ENCODE assay signal across 25 mouse cellular contexts in genomic region chr14:118440155-118440554, GRCm38 (mm10).
"Had no signal": no experiment of that assay in that cellular context is flagged by ENCODE, and none has a peak within 500 bp of the region (broad histone marks: within the 10 kb centered on the region; RNA-seq: fewer than 3 reads in every experiment).

No protein-coding gene starts in this region.

- DNase-seq: cerebellum, adult 9-11 months; cerebellum, postnatal 10 days; cerebellum, postnatal 14 days; cerebellum, postnatal 25 days; cerebellum, postnatal 36 days; embryo, embryonic 11 days; forebrain, postnatal 0 days; gastrocnemius, adult 2 months; gastrocnemius, postnatal 10 days; gastrocnemius, postnatal 14 days; gastrocnemius, postnatal 25 days; gastrocnemius, postnatal 36 days; heart, adult 11 months; heart, adult 18-20 months; heart, adult 2 months had no signal

- H3K9ac ChIP-seq: embryonic facial prominence, embryonic 12.5 days; embryonic facial prominence, embryonic 13.5 days; embryonic facial prominence, embryonic 15.5 days; forebrain, embryonic 12.5 days; forebrain, embryonic 13.5 days; forebrain, embryonic 15.5 days; forebrain, postnatal 0 days had no signal

- H3K4me1 ChIP-seq: heart, embryonic 10.5 days had no signal

- H3K27ac ChIP-seq: embryonic facial prominence, embryonic 10.5 days; embryonic facial prominence, embryonic 12.5 days; embryonic facial prominence, embryonic 13.5 days; embryonic facial prominence, embryonic 15.5 days; forebrain, embryonic 10.5 days; forebrain, embryonic 12.5 days; forebrain, embryonic 13.5 days; forebrain, embryonic 15.5 days; gastrocnemius, adult 2 months; heart, adult 2 months; heart, embryonic 10.5 days had no signal

- H3K36me3 ChIP-seq: embryonic facial prominence, embryonic 10.5 days; embryonic facial prominence, embryonic 12.5 days; embryonic facial prominence, embryonic 13.5 days; embryonic facial prominence, embryonic 15.5 days; forebrain, embryonic 10.5 days; forebrain, embryonic 12.5 days; forebrain, embryonic 15.5 days; heart, embryonic 10.5 days had no signal

- H3K4me2 ChIP-seq: embryonic facial prominence, embryonic 12.5 days; embryonic facial prominence, embryonic 13.5 days; embryonic facial prominence, embryonic 15.5 days; forebrain, embryonic 12.5 days; forebrain, embryonic 13.5 days; forebrain, embryonic 15.5 days had no signal

- H3K4me3 ChIP-seq: embryonic facial prominence, embryonic 10.5 days; embryonic facial prominence, embryonic 12.5 days; embryonic facial prominence, embryonic 13.5 days; embryonic facial prominence, embryonic 15.5 days; erythroblast, embryonic 14.5 days; forebrain, embryonic 10.5 days; forebrain, embryonic 12.5 days; forebrain, embryonic 13.5 days; forebrain, embryonic 15.5 days; gastrocnemius, adult 2 months; heart, adult 2 months; heart, embryonic 10.5 days had no signal

- H3K9me3 ChIP-seq: embryonic facial prominence, embryonic 10.5 days; embryonic facial prominence, embryonic 12.5 days; embryonic facial prominence, embryonic 13.5 days; embryonic facial prominence, embryonic 15.5 days; forebrain, embryonic 10.5 days; forebrain, embryonic 12.5 days; forebrain, embryonic 13.5 days; forebrain, embryonic 15.5 days; heart, embryonic 10.5 days had no signal
